Mouse (Mus musculus): Measurements from ENCODE around the gene Cdiptos.

- TF ChIP-seq CTCF (IDR thresholded peaks at IDR 0.05; ENCODE audit: extremely low read depth, insufficient read depth, low read length) (no peak), POLR2A (IDR thresholded peaks at IDR 0.05; ENCODE audit: extremely low read depth, insufficient read depth, low read length) (no peak)
These were observed 1.1 kb upstream of the Cdiptos start for GRCm38 (mm10) chr7:126976878-126977459.

All from cortical plate, adult 2 months (tissue).